Mouse (Mus musculus) heart, postnatal 0 days (tissue): ENCODE results near the gene Nxf2. TPM values are rescaled to one million over a fixed set of nuclear protein-coding genes. Genes with fewer than 3 reads are reported as not detected.
"Not testable (repeated sequence)": the region's sequence is repeated elsewhere in the genome, so short reads cannot be mapped to it uniquely, and the experiment has no call there.

Experiments
- ATAC-seq: fragments of 200-750 bp; cut with Nextera tagmentation; 2 replicates; pipeline ENCODE4 v1.8.0; 2017; ENCODE audit warnings: low read depth, moderate number of reproducible peaks, moderate library complexity; ENCODE audit not compliant: insufficient read depth
- DNase-seq: peaks from one replicate; pipeline ENCODE4 v3.0.0-alpha.2; 2016; ENCODE audit warnings: low spot score
- H3K27ac ChIP-seq: fragments of 300-500 bp; sonication (generic); 2 replicates; pipeline ENCODE4 v1.5.1; 2014; ENCODE audit warnings: low read depth, mild to moderate bottlenecking
- H3K27me3 ChIP-seq: fragments of 300-500 bp; sonication (generic); 2 replicates; pipeline ENCODE4 v1.6.1; 2014; ENCODE audit warnings: low read length, mixed read lengths; ENCODE audit not compliant: control insufficient read depth, insufficient read depth
- H3K36me3 ChIP-seq: fragments of 300-500 bp; sonication (generic); replicated peaks from 2 replicates; pipeline ENCODE4 v1.6.1; 2014; ENCODE audit warnings: low read length, mixed read lengths; ENCODE audit not compliant: control insufficient read depth, insufficient read depth
- H3K4me1 ChIP-seq: fragments of 300-500 bp; sonication (generic); 2 replicates; pipeline ENCODE4 v1.6.1; 2014; ENCODE audit warnings: antibody characterized with exemption; ENCODE audit not compliant: control insufficient read depth, insufficient read depth
- H3K4me2 ChIP-seq: fragments of 300-500 bp; sonication (generic); 2 replicates; pipeline ENCODE4 v1.6.1; 2014; ENCODE audit warnings: low read depth, mild to moderate bottlenecking, low read length, moderate library complexity
- H3K4me3 ChIP-seq: fragments of 300-500 bp; sonication (generic); 2 replicates; pipeline ENCODE4 v1.5.1; 2014; ENCODE audit warnings: low read depth, low read length
- H3K9ac ChIP-seq: fragments of 300-500 bp; sonication (generic); replicated peaks from 2 replicates; pipeline ENCODE4 v1.6.1; 2014; ENCODE audit warnings: low read depth, low read length, mixed read lengths
- H3K9me3 ChIP-seq: fragments of 300-500 bp; sonication (generic); replicated peaks from 2 replicates; pipeline ENCODE4 v1.6.1; 2016; ENCODE audit warnings: low read length; ENCODE audit not compliant: control insufficient read depth
- CTCF ChIP-seq: IDR thresholded peaks from 2 replicates; pipeline ENCODE4 v1.5.1; 2016; ENCODE audit warnings: antibody characterized with exemption, control low read depth, low read depth
- EP300 ChIP-seq: IDR thresholded peaks from 2 replicates; pipeline ENCODE4 v1.6.1; 2016; ENCODE audit warnings: antibody characterized with exemption, low read depth
- WGBS: fragments of 180-500 bp; shearing (Covaris S2); extraction: QIAGEN DNeasy Blood & Tissue Kit; methylation state at CpG from one replicate; pipeline ENCODE4 v1.1.7; 2014; 5-methylcytosine and 5-hydroxymethylcytosine counted together
- polyA plus RNA-seq: library from polyadenylated mRNA; unstranded; fragments of >200 nt; fragmentation: Nextera tagmentation; extraction: Ambion mirVana; gene quantifications from 2 replicates; pipeline ENCODE4 v1.2.1, GENCODE M21; 2015
- total RNA-seq: library from RNA; depleted of rRNA; stranded (reverse); fragments of >200 nt; gene quantifications from 2 replicates; pipeline ENCODE4 v1.2.3, GENCODE M21; 2014; ENCODE audit warnings: low replicate concordance

The Nxf2 gene
- total and polyA plus RNA-seq, 2 experiments from 2014 or later, result 0.16 TPM; not detected in 1

GRCm38 (mm10) chrX:134919220-134919619, 45.3 kb downstream of the Nxf2 start:
- Histone ChIP-seq H3K9ac (no peak overlapping the region), H3K27ac (no peak overlapping the region), H3K4me2 (no peak overlapping the region), H3K36me3 (no peaks in the 10 kb centered on the region), H3K4me3 (no peak overlapping the region), H3K27me3 (no peaks in the 10 kb centered on the region), H3K9me3 (no peaks in the 10 kb centered on the region), H3K4me1 (no peaks in the 10 kb centered on the region)
- DNase-seq (no peak), ATAC-seq (no peak)
- 37% methylated on average over 1 of the region's 1 CpGs for WGBS
- no peak for TF ChIP-seq EP300
- no peak for TF ChIP-seq CTCF

- Histone ChIP-seq H3K4me3 (no peak overlapping the region), H3K9me3 (no peaks in the 10 kb centered on the region), H3K4me2 (no peak overlapping the region), H3K36me3 (no peaks in the 10 kb centered on the region), H3K4me1 (no peaks in the 10 kb centered on the region), H3K9ac (no peak overlapping the region), H3K27ac (no peak overlapping the region), H3K27me3 (no peaks in the 10 kb centered on the region)
- ATAC-seq, result no peak
- no peak for DNase-seq
- WGBS, result 51% methylated on average over 2 of the region's 2 CpGs
- TF ChIP-seq EP300, result no peak
- TF ChIP-seq CTCF, result no peak
These were observed 48.8 kb downstream of the Nxf2 start for GRCm38 (mm10) chrX:134915745-134916144.

GRCm38 (mm10) chrX:134915315-134915714, 49.2 kb downstream of the Nxf2 start:
- not testable (repeated sequence) for H3K4me3 ChIP-seq, H3K9ac ChIP-seq, H3K4me1 ChIP-seq, H3K27me3 ChIP-seq, H3K9me3 ChIP-seq, DNase-seq, H3K36me3 ChIP-seq, H3K4me2 ChIP-seq, ATAC-seq, H3K27ac ChIP-seq

- Histone ChIP-seq H3K36me3 (no peaks in the 10 kb centered on the region), H3K4me3 (no peak overlapping the region), H3K27me3 (no peaks in the 10 kb centered on the region), H3K9ac (no peak overlapping the region), H3K4me2 (no peak overlapping the region), H3K9me3 (no peaks in the 10 kb centered on the region), H3K27ac (no peak overlapping the region), H3K4me1 (no peaks in the 10 kb centered on the region)
- ATAC-seq, result no peak
- TF ChIP-seq EP300 (no peak), CTCF (no peak)
- no peak for DNase-seq
- 51% methylated on average over 4 of the region's 4 CpGs for WGBS
These were observed 49.7 kb downstream of the Nxf2 start for GRCm38 (mm10) chrX:134914851-134915250.

- H3K36me3 ChIP-seq, result no peaks in the 10 kb centered on the region
- 0 out of 2 replicates have a peak overlapping the region, but pooled peaks have one; percentile 25 for H3K27ac ChIP-seq
- H3K9ac ChIP-seq, result no peak overlapping the region
- H3K4me2 ChIP-seq, result peak overlapping the region; percentile 33; the same call in 1 of the 2 replicates
- H3K4me1 ChIP-seq, result no peaks in the 10 kb centered on the region
- no peaks in the 10 kb centered on the region for H3K27me3 ChIP-seq
- peak; percentile 41; the same call in 1 of the 2 replicates for ATAC-seq
- no peaks in the 10 kb centered on the region for H3K9me3 ChIP-seq
- DNase-seq, result peak; percentile 23
- no peak overlapping the region for H3K4me3 ChIP-seq
- 10% methylated on average over 4 of the region's 4 CpGs for WGBS
- TF ChIP-seq EP300 (no peak), CTCF (peak; percentile 49)
These were observed 51.2 kb downstream of the Nxf2 start for GRCm38 (mm10) chrX:134913234-134913936.

GRCm38 (mm10) chrX:134912805-134913204, 51.7 kb downstream of the Nxf2 start:
- no peak for ATAC-seq

More at GRCm38 (mm10) chrX:134912805-134913204, 51.7 kb downstream of the Nxf2 start:
- 35% methylated on average over 2 of the region's 2 CpGs for WGBS
- no peak overlapping the region for H3K9ac ChIP-seq
- no peak for DNase-seq
- no peak overlapping the region for H3K4me2 ChIP-seq
- H3K4me1 ChIP-seq, result no peaks in the 10 kb centered on the region
- TF ChIP-seq EP300, result no peak
- no peak for TF ChIP-seq CTCF
- H3K27me3 ChIP-seq, result no peaks in the 10 kb centered on the region
- H3K9me3 ChIP-seq, result no peaks in the 10 kb centered on the region
- peak overlapping the region; percentile 25; the same call in 1 of the 2 replicates for H3K27ac ChIP-seq
- no peaks in the 10 kb centered on the region for H3K36me3 ChIP-seq
- no peak overlapping the region for H3K4me3 ChIP-seq
